Mouse (Mus musculus): ENCODE measurements around the gene Eif3k. TPM values are rescaled to one million over a fixed set of nuclear protein-coding genes. Genes with fewer than 3 reads are reported as not detected.

The Eif3k gene
- polyA plus RNA-seq (2015; fragmentation: Nextera tagmentation; extraction: Ambion mirVana) = 306 and 324 TPM in 2 replicates

GRCm38 (mm10) chr7:28981651-28982273 is at the start of gene Eif3k, which contains the start of gene Map4k1:
Eif3k (minus strand) TSS chr7:28981864.
Map4k1 (plus strand) TSS chr7:28982050.
- WGBS = under 1% methylated on average over 36 of the region's 36 CpGs
- Histone ChIP-seq H3K9me3 (replicated peaks) (no peaks in the 10 kb centered on the region), H3K4me3 (replicated peaks) (peak within 1 kb of the TSS; percentile 64), H3K4me2 (peak within 1 kb of the TSS; percentile 91), H3K9ac (replicated peaks) (peak within 1 kb of the TSS; percentile 64), H3K36me3 (peaks cover 27% of the 10 kb centered on the region), H3K27me3 (replicated peaks) (no peaks in the 10 kb centered on the region), H3K27ac (replicated peaks) (peak within 1 kb of the TSS; percentile 79), H3K4me1 (peaks cover 21% of the 10 kb centered on the region)
- ATAC-seq (ENCODE audit: low FRiP score) = peak; percentile 95

GRCm38 (mm10) chr7:29029690-29030656 is 48.3 kb upstream of the Eif3k start:
- ATAC-seq (ENCODE audit: low FRiP score) = no peak
- H3K9ac ChIP-seq (replicated peaks) = no peak overlapping the region
- H3K4me2 ChIP-seq = no peak overlapping the region
- no peaks in the 10 kb centered on the region for H3K27me3 ChIP-seq (replicated peaks)
- H3K9me3 ChIP-seq (replicated peaks) = no peaks in the 10 kb centered on the region
- H3K36me3 ChIP-seq = no peaks in the 10 kb centered on the region
- 90% methylated on average over 14 of the region's 14 CpGs for WGBS
- H3K27ac ChIP-seq (replicated peaks) = no peak overlapping the region
- H3K4me1 ChIP-seq = no peaks in the 10 kb centered on the region
- no peak overlapping the region for H3K4me3 ChIP-seq (replicated peaks)

DNA sequence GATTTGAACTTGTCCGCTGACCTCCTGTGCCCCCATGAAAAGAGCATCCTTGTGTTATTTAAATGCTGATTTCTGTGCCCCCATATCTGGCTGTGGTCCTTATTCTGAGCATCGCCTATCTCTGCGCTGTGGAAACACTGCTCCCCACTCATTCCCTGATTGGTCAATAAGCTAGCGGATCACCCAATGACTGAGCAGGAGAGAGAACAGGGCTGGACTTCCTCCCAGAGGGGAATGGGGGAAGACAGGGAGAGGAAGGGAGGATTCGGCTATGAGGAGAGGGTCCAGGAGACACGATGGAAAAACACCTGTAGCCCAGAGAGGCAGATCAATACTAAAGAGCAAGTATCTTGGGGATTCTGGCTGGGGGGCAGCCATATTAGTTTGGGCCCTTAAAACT is 47.1 kb upstream of the Eif3k start:
- no peaks in the 10 kb centered on the region for H3K4me1 ChIP-seq
- no peak for ATAC-seq (ENCODE audit: low FRiP score)
- H3K9ac ChIP-seq (replicated peaks) = no peak overlapping the region
- WGBS = 86% methylated on average over 6 of the region's 6 CpGs
- no peak overlapping the region for H3K4me3 ChIP-seq (replicated peaks)
- H3K9me3 ChIP-seq (replicated peaks) = no peaks in the 10 kb centered on the region
- no peak overlapping the region for H3K27ac ChIP-seq (replicated peaks)
- H3K4me2 ChIP-seq = no peak overlapping the region
- no peaks in the 10 kb centered on the region for H3K27me3 ChIP-seq (replicated peaks)
- H3K36me3 ChIP-seq = no peaks in the 10 kb centered on the region

DNA sequence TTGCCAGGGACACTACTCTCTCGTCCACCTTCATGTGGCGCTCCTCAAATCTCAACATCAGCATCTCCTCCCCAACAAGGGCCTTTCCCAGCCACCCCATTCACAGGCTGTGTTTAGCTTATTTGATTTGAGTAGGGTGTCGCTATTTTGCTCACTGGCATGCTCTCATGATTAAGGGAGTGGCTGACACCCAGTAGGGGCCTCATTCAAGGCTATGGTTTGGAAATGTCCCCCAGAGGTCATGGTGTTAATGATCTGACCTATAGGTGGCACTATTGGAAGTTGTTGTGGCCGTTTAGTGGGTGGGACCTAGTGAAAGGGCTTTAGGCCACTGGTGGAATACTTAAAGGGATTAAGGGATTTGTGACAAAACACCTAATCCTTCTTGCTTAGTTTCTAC is 45.1 kb upstream of the Eif3k start:
- Histone ChIP-seq H3K27me3 (replicated peaks) (no peaks in the 10 kb centered on the region), H3K9me3 (replicated peaks) (no peaks in the 10 kb centered on the region), H3K27ac (replicated peaks) (no peak overlapping the region), H3K4me3 (replicated peaks) (no peak overlapping the region), H3K4me1 (no peaks in the 10 kb centered on the region), H3K4me2 (no peak overlapping the region), H3K9ac (replicated peaks) (no peak overlapping the region), H3K36me3 (no peaks in the 10 kb centered on the region)
- 90% methylated on average over 4 of the region's 4 CpGs for WGBS
- no peak for ATAC-seq (ENCODE audit: low FRiP score)

DNA sequence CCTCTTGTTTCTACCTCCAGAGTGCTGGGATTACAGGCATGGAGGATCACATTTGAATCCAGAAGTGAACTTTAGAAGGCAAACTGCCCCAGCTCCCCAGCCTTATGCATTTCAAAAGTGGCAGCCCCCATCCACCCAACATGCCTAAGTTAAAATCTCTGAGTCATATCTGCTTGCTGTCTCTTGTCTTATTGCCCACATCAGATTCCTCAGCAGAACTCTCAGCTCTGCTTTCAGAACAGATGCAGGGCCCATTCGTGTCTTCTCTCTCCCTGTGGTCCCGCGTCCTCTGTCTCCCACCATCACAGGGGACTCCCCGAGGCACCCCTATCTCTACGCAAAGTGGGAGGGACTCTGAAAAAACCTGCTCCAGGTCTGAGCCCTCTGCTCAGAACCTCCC is 44.5 kb upstream of the Eif3k start:
- no peaks in the 10 kb centered on the region for H3K9me3 ChIP-seq (replicated peaks)
- H3K27ac ChIP-seq (replicated peaks) = no peak overlapping the region
- no peaks in the 10 kb centered on the region for H3K36me3 ChIP-seq
- 89% methylated on average over 5 of the region's 5 CpGs for WGBS
- no peaks in the 10 kb centered on the region for H3K4me1 ChIP-seq
- peaks cover under 1% of the 10 kb centered on the region; the same call in 1 of the 2 replicates for H3K27me3 ChIP-seq (replicated peaks)
- ATAC-seq (ENCODE audit: low FRiP score) = no peak
- no peak overlapping the region for H3K4me2 ChIP-seq
- H3K9ac ChIP-seq (replicated peaks) = no peak overlapping the region
- H3K4me3 ChIP-seq (replicated peaks) = no peak overlapping the region

- H3K4me3 ChIP-seq (replicated peaks) = no peak overlapping the region
- H3K27ac ChIP-seq (replicated peaks) = no peak overlapping the region
- H3K4me2 ChIP-seq = no peak overlapping the region
- H3K27me3 ChIP-seq (replicated peaks) = peaks cover 7% of the 10 kb centered on the region
- 90% methylated on average over 7 of the region's 7 CpGs for WGBS
- no peaks in the 10 kb centered on the region for H3K36me3 ChIP-seq
- H3K9me3 ChIP-seq (replicated peaks) = no peaks in the 10 kb centered on the region
- H3K9ac ChIP-seq (replicated peaks) = no peak overlapping the region
- ATAC-seq (ENCODE audit: low FRiP score) = no peak
- H3K4me1 ChIP-seq = no peaks in the 10 kb centered on the region
Measured at GRCm38 (mm10) chr7:29025566-29025965, 43.9 kb upstream of the Eif3k start.

- H3K4me1 ChIP-seq = peaks cover 9% of the 10 kb centered on the region
- H3K27ac ChIP-seq (replicated peaks) = no peak overlapping the region
- ATAC-seq (ENCODE audit: low FRiP score) = no peak
- no peak overlapping the region for H3K4me2 ChIP-seq
- no peaks in the 10 kb centered on the region for H3K36me3 ChIP-seq
- no peak overlapping the region for H3K4me3 ChIP-seq (replicated peaks)
- H3K27me3 ChIP-seq (replicated peaks) = peaks cover 27% of the 10 kb centered on the region
- H3K9me3 ChIP-seq (replicated peaks) = no peaks in the 10 kb centered on the region
- H3K9ac ChIP-seq (replicated peaks) = no peak overlapping the region
- 95% methylated on average over 8 of the region's 8 CpGs for WGBS
Measured at GRCm38 (mm10) chr7:29023514-29023913, 41.9 kb upstream of the Eif3k start.

- no peak overlapping the region for H3K4me2 ChIP-seq
- H3K4me1 ChIP-seq = peaks cover 9% of the 10 kb centered on the region
- H3K9ac ChIP-seq (replicated peaks) = no peak overlapping the region
- peaks cover 37% of the 10 kb centered on the region for H3K27me3 ChIP-seq (replicated peaks)
- H3K9me3 ChIP-seq (replicated peaks) = no peaks in the 10 kb centered on the region
- no peak overlapping the region for H3K4me3 ChIP-seq (replicated peaks)
- no peaks in the 10 kb centered on the region for H3K36me3 ChIP-seq
- no peak overlapping the region for H3K27ac ChIP-seq (replicated peaks)
- ATAC-seq (ENCODE audit: low FRiP score) = no peak
- 89% methylated on average over 8 of the region's 8 CpGs for WGBS
Measured at GRCm38 (mm10) chr7:29022479-29022878, 40.8 kb upstream of the Eif3k start.

GRCm38 (mm10) chr7:29019447-29020220 is 38.0 kb upstream of the Eif3k start:
- peaks cover 9% of the 10 kb centered on the region for H3K4me1 ChIP-seq

DNA sequence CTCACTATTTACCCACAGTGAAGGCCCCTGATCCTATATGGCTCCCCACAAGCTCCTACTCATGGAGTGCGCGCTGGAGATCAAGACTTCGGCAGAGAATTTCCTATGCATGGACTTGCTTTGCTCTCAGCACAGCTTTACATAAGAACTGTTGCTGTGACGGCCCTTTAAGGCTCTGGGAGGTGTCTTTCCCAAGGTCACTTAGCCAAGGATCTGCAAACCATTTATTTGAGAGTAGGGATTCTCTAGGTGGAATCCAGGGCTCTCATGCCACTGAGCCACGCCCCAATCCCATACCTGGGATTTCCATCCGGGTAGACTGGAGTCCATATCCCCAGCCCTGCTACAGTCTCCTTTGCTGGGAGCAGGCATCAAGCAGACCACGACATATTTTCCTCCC is 35.6 kb upstream of the Eif3k start:
- no peak overlapping the region for H3K27ac ChIP-seq (replicated peaks)
- H3K4me1 ChIP-seq = peaks cover 9% of the 10 kb centered on the region
- WGBS = 89% methylated on average over 7 of the region's 7 CpGs
- no peak overlapping the region for H3K4me3 ChIP-seq (replicated peaks)
- no peaks in the 10 kb centered on the region for H3K36me3 ChIP-seq
- no peak overlapping the region for H3K4me2 ChIP-seq
- no peak overlapping the region for H3K9ac ChIP-seq (replicated peaks)
- ATAC-seq (ENCODE audit: low FRiP score) = no peak
- H3K27me3 ChIP-seq (replicated peaks) = peaks cover 43% of the 10 kb centered on the region
- peaks cover 5% of the 10 kb centered on the region; the same call in 1 of the 2 replicates for H3K9me3 ChIP-seq (replicated peaks)

More at GRCm38 (mm10) chr7:29019447-29020220, 38.0 kb upstream of the Eif3k start:
- no peak overlapping the region; the same call in none of the 2 replicates for H3K9ac ChIP-seq (replicated peaks)
- no peaks in the 10 kb centered on the region for H3K36me3 ChIP-seq
- 3% methylated on average over 81 of the region's 88 CpGs for WGBS
- H3K9me3 ChIP-seq (replicated peaks) = peaks cover 4% of the 10 kb centered on the region; the same call in 1 of the 2 replicates
- peak overlapping the region; percentile 43 for H3K4me3 ChIP-seq (replicated peaks)
- peaks cover 43% of the 10 kb centered on the region for H3K27me3 ChIP-seq (replicated peaks)
- no peak overlapping the region for H3K27ac ChIP-seq (replicated peaks)
- no peak; the same call in 1 of the 2 replicates for ATAC-seq (ENCODE audit: low FRiP score)
- H3K4me2 ChIP-seq = peak overlapping the region; percentile 64

DNA sequence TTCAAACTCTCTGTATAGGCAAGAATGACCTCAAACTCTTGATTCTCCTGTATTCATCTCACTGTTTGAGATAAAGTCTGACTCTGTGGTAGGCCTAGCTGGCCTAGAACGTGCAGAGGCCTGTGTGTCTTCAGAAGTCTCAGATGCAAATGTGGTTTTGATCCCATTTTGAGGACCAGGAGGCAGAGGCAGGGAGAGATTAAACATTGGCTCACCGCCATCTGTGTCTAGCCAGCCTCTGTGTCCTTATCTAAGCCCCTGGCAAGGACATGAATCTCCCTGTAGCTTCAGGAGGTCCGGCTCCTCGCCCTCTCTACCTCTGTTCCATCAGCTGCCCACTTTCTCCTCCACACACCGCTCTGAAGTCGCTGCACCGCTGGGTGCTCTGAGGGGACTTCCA is 34.8 kb upstream of the Eif3k start:
- no peak overlapping the region for H3K4me2 ChIP-seq
- H3K27me3 ChIP-seq (replicated peaks) = peaks cover 43% of the 10 kb centered on the region
- H3K4me3 ChIP-seq (replicated peaks) = no peak overlapping the region
- H3K27ac ChIP-seq (replicated peaks) = no peak overlapping the region
- peaks cover 9% of the 10 kb centered on the region for H3K4me1 ChIP-seq
- ATAC-seq (ENCODE audit: low FRiP score) = no peak
- H3K9me3 ChIP-seq (replicated peaks) = peaks cover 5% of the 10 kb centered on the region; the same call in 1 of the 2 replicates
- H3K36me3 ChIP-seq = no peaks in the 10 kb centered on the region
- WGBS = 79% methylated on average over 7 of the region's 7 CpGs
- H3K9ac ChIP-seq (replicated peaks) = no peak overlapping the region

Data from neural tube, embryonic 15.5 days (tissue).